Mouse (Mus musculus) MEL (cell line): ENCODE data around the gene Smurf1. TPM values are rescaled to one million over a fixed set of nuclear protein-coding genes. Genes with fewer than 3 reads are reported as not detected.

Source experiments
- DNase-seq: peaks from one replicate; pipeline ENCODE4 v3.0.0; 2011; ENCODE audit warnings: low read depth, low spot score
- H3K27ac ChIP-seq: 2 replicates; pipeline ENCODE4 v1.5.1; 2012; ENCODE audit warnings: low read depth, mild to moderate bottlenecking, control low read depth, low read length, moderate library complexity; ENCODE audit not compliant: control insufficient read depth
- H3K27me3 ChIP-seq, 2 experiments: fragments of 150-350 bp in 1 of 2; sonication (generic) in 1 of 2; 2 replicates each; pipeline ENCODE4 v1.6.1; 2012; ENCODE audit warnings: low read length in 2 of 2, mild to moderate bottlenecking in 2 of 2, improper control_type of control experiment in 1 of 2, moderate library complexity in 1 of 2; ENCODE audit not compliant: insufficient read depth in 2 of 2, control insufficient read depth in 1 of 2
- H3K36me3 ChIP-seq, 2 experiments: 2 replicates each; pipeline ENCODE4 v1.6.1; 2012 to 2014; ENCODE audit warnings: low read length in 2 of 2, improper control_type of control experiment in 1 of 2, inconsistent platforms in 1 of 2, mild to moderate bottlenecking in 1 of 2; ENCODE audit not compliant: insufficient read depth in 2 of 2, control insufficient read depth in 1 of 2
- H3K4me1 ChIP-seq, 2 experiments: fragments of 150-350 bp in 1 of 2; sonication (generic) in 1 of 2; 2 replicates each; pipeline ENCODE4 v1.6.1; 2012; ENCODE audit warnings: low read length in 2 of 2, improper control_type of control experiment in 1 of 2, mild to moderate bottlenecking in 1 of 2; ENCODE audit not compliant: insufficient read depth in 2 of 2, control insufficient read depth in 1 of 2
- H3K4me3 ChIP-seq, 2 experiments: fragments of 150-350 bp in 1 of 2; sonication (generic) in 1 of 2; 2 replicates each; pipeline ENCODE4 v1.5.1; 2012; ENCODE audit warnings: low read depth in 2 of 2, low read length in 2 of 2, mild to moderate bottlenecking in 2 of 2, moderate library complexity in 2 of 2, control low read depth in 1 of 2, improper control_type of control experiment in 1 of 2; ENCODE audit not compliant: control insufficient read depth in 1 of 2, insufficient read depth in 1 of 2
- H3K79me2 ChIP-seq: 2 replicates; pipeline ENCODE4 v1.6.1; 2012; ENCODE audit warnings: mild to moderate bottlenecking, low read length, moderate library complexity; ENCODE audit not compliant: control insufficient read depth, poor library complexity, insufficient read depth
- H3K9ac ChIP-seq: 2 replicates; pipeline ENCODE4 v1.6.1; 2012; ENCODE audit warnings: low read depth, mild to moderate bottlenecking, control low read depth, low read length, moderate library complexity; ENCODE audit not compliant: control insufficient read depth, poor library complexity, severe bottlenecking
- H3K9me3 ChIP-seq: fragments of 150-350 bp; sonication (generic); replicated peaks from 2 replicates; pipeline ENCODE4 v1.6.1; 2012; ENCODE audit warnings: mild to moderate bottlenecking, low read length, improper control_type of control experiment, moderate library complexity; ENCODE audit not compliant: insufficient read depth
- E2F4 ChIP-seq: IDR thresholded peaks from 2 replicates; pipeline ENCODE4 v1.6.1; 2011; ENCODE audit warnings: low read depth, low read length, improper control_type of control experiment, borderline replicate concordance
- EP300 ChIP-seq, 2 experiments: IDR thresholded peaks; 2 replicates each; pipeline ENCODE4 v1.6.1; 2011; ENCODE audit warnings: improper control_type of control experiment in 2 of 2, low read length in 2 of 2, low read depth in 1 of 2, mild to moderate bottlenecking in 1 of 2
- ETS1 ChIP-seq: IDR thresholded peaks from 2 replicates; pipeline ENCODE4 v1.6.1; 2012; ENCODE audit warnings: low read depth, mild to moderate bottlenecking, inconsistent platforms, low read length, improper control_type of control experiment, moderate library complexity
- GABPA ChIP-seq: IDR thresholded peaks from 2 replicates; pipeline ENCODE4 v1.6.1; 2012; ENCODE audit warnings: low read depth, mild to moderate bottlenecking, inconsistent platforms, low read length, improper control_type of control experiment, moderate library complexity
- HCFC1 ChIP-seq: IDR thresholded peaks from 2 replicates; pipeline ENCODE4 v1.6.1; 2012; ENCODE audit warnings: low read depth, mild to moderate bottlenecking, inconsistent platforms, low read length, improper control_type of control experiment, moderate library complexity
- JUND ChIP-seq: IDR thresholded peaks from 2 replicates; pipeline ENCODE4 v1.6.1; 2011; ENCODE audit warnings: low read depth, mild to moderate bottlenecking, improper control_type of control experiment, low read length
- MAX ChIP-seq: IDR thresholded peaks from 2 replicates; pipeline ENCODE4 v1.6.1; 2011; ENCODE audit warnings: low read length, improper control_type of control experiment
- MYB ChIP-seq: IDR thresholded peaks from 2 replicates; pipeline ENCODE4 v1.6.1; 2011; ENCODE audit warnings: mild to moderate bottlenecking, low read depth, low read length, improper control_type of control experiment
- NELFE ChIP-seq: IDR thresholded peaks from 2 replicates; pipeline ENCODE4 v1.6.1; 2011; ENCODE audit warnings: low read depth, low read length, improper control_type of control experiment
- POLR2A ChIP-seq, 2 experiments: IDR thresholded peaks; 2 replicates each; pipeline ENCODE4 v1.6.1; 2011 to 2012; ENCODE audit warnings: low read length in 2 of 2, mild to moderate bottlenecking in 2 of 2, control low read depth in 1 of 2, improper control_type of control experiment in 1 of 2, low read depth in 1 of 2, moderate library complexity in 1 of 2; ENCODE audit not compliant: control insufficient read depth in 1 of 2, insufficient read depth in 1 of 2, poor library complexity in 1 of 2
- POLR2AphosphoS2 ChIP-seq: IDR thresholded peaks from 2 replicates; pipeline ENCODE4 v1.6.1; 2011; ENCODE audit warnings: low read length, improper control_type of control experiment
- RAD21 ChIP-seq: IDR thresholded peaks from 2 replicates; pipeline ENCODE4 v1.6.1; 2011; ENCODE audit warnings: mild to moderate bottlenecking, low read depth, low read length, improper control_type of control experiment
- RCOR1 ChIP-seq: IDR thresholded peaks from 2 replicates; pipeline ENCODE4 v1.6.1; 2012; ENCODE audit warnings: low read depth, mild to moderate bottlenecking, inconsistent platforms, low read length, improper control_type of control experiment
- SMC3 ChIP-seq: IDR thresholded peaks from 2 replicates; pipeline ENCODE4 v1.6.1; 2011; ENCODE audit warnings: low read depth, low read length, improper control_type of control experiment
- TCF12 ChIP-seq: IDR thresholded peaks from 2 replicates; pipeline ENCODE4 v1.6.1; 2014; ENCODE audit warnings: low read depth, mild to moderate bottlenecking, inconsistent platforms, low read length, improper control_type of control experiment, moderate library complexity
- UBTF ChIP-seq: IDR thresholded peaks from 2 replicates; pipeline ENCODE4 v1.6.1; 2012; ENCODE audit warnings: low read depth, mild to moderate bottlenecking, inconsistent platforms, low read length, improper control_type of control experiment, moderate library complexity, borderline replicate concordance; ENCODE audit not compliant: insufficient read depth
- ZKSCAN1 ChIP-seq: IDR thresholded peaks from 2 replicates; pipeline ENCODE4 v1.6.1; 2012; ENCODE audit warnings: low read depth, mild to moderate bottlenecking, inconsistent platforms, low read length, improper control_type of control experiment, moderate library complexity
- ZNF384 ChIP-seq: IDR thresholded peaks from 2 replicates; pipeline ENCODE4 v1.6.1; 2012; ENCODE audit warnings: low read depth, mild to moderate bottlenecking, inconsistent platforms, low read length, improper control_type of control experiment
- polyA plus RNA-seq, 2 experiments: library from polyadenylated mRNA; stranded (reverse) in 1 of 2; unstranded in 1 of 2; fragments of >175 nt in 1 of 2; fragments of >200 nt in 1 of 2; gene quantifications; 2 replicates each; pipeline versions ENCODE4 v1.2.1 to v1.2.4; 2012; ENCODE audit warnings: low replicate concordance in 2 of 2, low read depth in 1 of 2; ENCODE audit not compliant: insufficient read length in 2 of 2, insufficient read depth in 1 of 2, missing spikeins in 1 of 2
- total RNA-seq: library from RNA; depleted of rRNA; stranded (reverse); fragments of 300-350 nt; gene quantifications from 2 replicates; pipeline ENCODE4 v1.2.3, GENCODE M21; 2012

Smurf1 gene
- total and polyA plus RNA-seq, 3 experiments: 4.0 to 10.6 TPM; not detected in 1

DNA sequence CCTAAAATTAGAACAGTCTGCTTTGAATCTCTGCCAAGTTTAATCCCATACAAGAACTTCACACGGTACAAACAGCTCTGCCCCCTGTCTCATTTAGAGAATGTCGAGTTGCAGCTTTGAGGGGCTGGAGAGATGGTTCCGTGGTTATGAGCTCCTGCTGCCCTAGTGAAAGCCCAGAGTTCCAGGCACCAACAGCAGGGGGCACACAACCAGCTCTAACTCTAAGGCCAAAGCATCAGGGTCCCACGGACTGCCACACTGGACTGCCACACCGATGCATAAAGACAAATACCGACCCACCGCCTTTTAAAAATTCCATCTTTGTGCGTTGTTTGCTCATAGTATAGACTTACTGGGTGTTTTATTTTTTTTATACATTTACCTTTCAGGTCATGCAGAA, 98.7 kb downstream of the Smurf1 start (continued):
- TF ChIP-seq ZNF384: no peak
- TF ChIP-seq ETS1: no peak
- peak; percentile 15 for TF ChIP-seq RAD21
- TF ChIP-seq HCFC1: no peak
- no peak for TF ChIP-seq NELFE
- no peak for TF ChIP-seq MAX
- TF ChIP-seq SMC3: peak; percentile 59
- no peak for TF ChIP-seq POLR2AphosphoS2
- no peak for TF ChIP-seq TCF12
- TF ChIP-seq UBTF: no peak
- no peak for TF ChIP-seq JUND
- TF ChIP-seq MYB: no peak
- TF ChIP-seq ZKSCAN1: no peak

DNA sequence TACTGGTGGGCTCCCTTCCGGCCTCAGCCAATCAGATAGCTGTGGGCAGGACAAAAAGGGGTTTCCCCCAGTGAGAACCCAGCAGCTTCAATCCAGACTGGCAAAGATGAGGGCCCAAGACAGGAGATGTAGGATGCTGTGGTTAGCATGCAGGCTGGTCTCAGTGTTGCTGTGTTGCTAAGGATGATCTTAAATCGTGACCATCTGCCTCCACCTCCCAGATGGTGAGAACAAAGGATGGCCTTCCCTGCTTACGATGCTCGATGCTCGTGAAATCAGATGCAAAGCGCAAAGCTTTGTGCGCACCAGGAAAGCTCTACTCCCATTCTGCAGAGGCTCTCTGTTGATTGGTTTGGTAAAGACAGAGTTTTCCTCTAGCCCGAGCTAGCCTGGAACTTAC, 104.7 kb downstream of the Smurf1 start:
- TF ChIP-seq NELFE (no peak), RAD21 (no peak)
- TF ChIP-seq, all 39 proteins: peak for 0
- H3K36me3 ChIP-seq: peaks cover 0 to 5% of the 10 kb centered on the region in 2 experiments; a peak in 2 of 4 replicates

DNA sequence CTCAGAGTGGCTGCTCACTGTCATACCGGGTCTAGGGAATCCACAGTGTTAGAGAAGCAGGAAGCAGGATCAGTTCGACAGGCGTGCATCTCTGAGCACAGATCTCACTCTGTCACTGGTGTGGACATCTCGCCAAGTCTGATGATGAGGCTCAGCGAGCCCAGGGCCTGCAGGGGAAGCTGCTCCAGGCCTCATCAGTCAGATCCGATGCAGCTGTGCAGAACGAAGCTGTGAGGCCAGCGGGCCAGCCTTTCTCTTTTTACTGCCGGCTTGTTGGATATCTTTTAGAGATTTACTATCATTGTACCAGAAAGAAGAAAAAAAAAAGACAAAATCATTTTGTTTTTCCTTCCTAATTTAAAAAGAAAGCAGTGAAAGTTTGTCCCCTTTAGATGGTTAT, 106.4 kb downstream of the Smurf1 start:
- Histone ChIP-seq H3K9ac (no peak overlapping the region), H3K9me3 (no peaks in the 10 kb centered on the region), H3K4me3 (no peak overlapping the region), H3K27ac (no peak overlapping the region), H3K27me3 (no peaks in the 10 kb centered on the region), H3K79me2 (no peaks in the 10 kb centered on the region), H3K4me1 (no peaks in the 10 kb centered on the region), H3K36me3 (peaks cover 0 to 5% of the 10 kb centered on the region in 2 experiments; a peak in 2 of 4 replicates)
- DNase-seq: no peak
- no peak for TF ChIP-seq POLR2A (IDR thresholded peaks at IDR 0.05; ENCODE audit: control insufficient read depth in 1 of 2, insufficient read depth in 1 of 2, low read depth in 1 of 2, low read length in 2 of 2, poor library complexity in 1 of 2)

More for the DNA sequence above, 104.7 kb downstream of the Smurf1 start:
- no peak overlapping the region for H3K4me3 ChIP-seq
- H3K27me3 ChIP-seq: no peaks in the 10 kb centered on the region
- H3K4me1 ChIP-seq: no peaks in the 10 kb centered on the region
- no peak for DNase-seq
- H3K79me2 ChIP-seq: no peaks in the 10 kb centered on the region
- no peak overlapping the region for H3K9ac ChIP-seq
- no peaks in the 10 kb centered on the region for H3K9me3 ChIP-seq
- no peak overlapping the region for H3K27ac ChIP-seq

DNA sequence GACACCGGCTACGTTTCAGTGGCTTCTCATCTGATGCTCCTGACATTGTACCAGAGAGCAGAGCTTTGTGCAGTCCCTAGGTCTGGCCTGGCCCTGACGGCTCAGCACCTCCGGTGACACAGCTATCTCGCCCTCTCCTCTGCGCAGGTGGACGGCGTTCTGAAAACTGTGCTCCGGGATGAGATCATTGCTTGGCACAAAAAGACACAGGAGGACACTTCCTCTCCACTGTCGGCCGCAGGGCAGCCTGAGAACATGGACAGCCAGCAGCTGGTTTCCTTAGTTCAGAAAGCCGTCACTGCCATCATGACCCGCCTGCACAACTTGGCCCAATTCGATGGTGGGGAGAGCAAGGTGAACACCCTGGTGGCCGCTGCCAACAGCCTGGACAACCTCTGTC, 107.1 kb downstream of the Smurf1 start:
- no peak for DNase-seq
- TF ChIP-seq ZNF384 (no peak), E2F4 (no peak), POLR2AphosphoS2 (no peak), MAX (no peak), HCFC1 (no peak), EP300 (IDR thresholded peaks at IDR 0.05; ENCODE audit: low read depth in 1 of 2, low read length in 2 of 2) (no peak), POLR2A (IDR thresholded peaks at IDR 0.05; ENCODE audit: control insufficient read depth in 1 of 2, insufficient read depth in 1 of 2, low read depth in 1 of 2, low read length in 2 of 2, poor library complexity in 1 of 2) (no peak), RCOR1 (no peak), SMC3 (no peak), GABPA (no peak)

More for the DNA sequence above, 107.1 kb downstream of the Smurf1 start:
- Histone ChIP-seq H3K9ac (no peak overlapping the region), H3K79me2 (no peaks in the 10 kb centered on the region), H3K36me3 (peaks cover 0 to 5% of the 10 kb centered on the region in 2 experiments; a peak in 2 of 4 replicates), H3K27ac (no peak overlapping the region), H3K4me1 (no peaks in the 10 kb centered on the region), H3K4me3 (no peak overlapping the region), H3K27me3 (no peaks in the 10 kb centered on the region), H3K9me3 (no peaks in the 10 kb centered on the region)
